Mouse (Mus musculus): Measurements from ENCODE around the gene Fmnl2.

GRCm38 (mm10) chr2:52990874-52991687 lies 133.4 kb downstream of the Fmnl2 start:
- TF ChIP-seq CTCF (IDR thresholded peaks at IDR 0.05; ENCODE audit: insufficient read depth, low read depth, low read length) = no peak
- TF ChIP-seq POLR2A (IDR thresholded peaks at IDR 0.05; ENCODE audit: insufficient read depth, low read depth, low read length) = no peak
